Mouse (Mus musculus) heart, embryonic 10.5 days (tissue): ENCODE results near the gene S100a5. TPM values are rescaled to one million over a fixed set of nuclear protein-coding genes. Genes with fewer than 3 reads are reported as not detected.

ENCODE experiments used
- DNase-seq: peaks from one replicate; pipeline ENCODE4 v3.0.0-alpha.2; 2017; ENCODE audit warnings: low spot score
- H3K27ac ChIP-seq: fragments of 300-500 bp; sonication (generic); 2 replicates; pipeline ENCODE4 v1.5.1; 2016; ENCODE audit warnings: mild to moderate bottlenecking
- H3K27me3 ChIP-seq: fragments of 300-500 bp; sonication (generic); 2 replicates; pipeline ENCODE4 v1.6.1; 2016; ENCODE audit warnings: mild to moderate bottlenecking; ENCODE audit not compliant: poor library complexity, insufficient read depth, severe bottlenecking
- H3K36me3 ChIP-seq: fragments of 300-500 bp; sonication (generic); 2 replicates; pipeline ENCODE4 v1.6.1; 2016; ENCODE audit warnings: mild to moderate bottlenecking, moderate library complexity
- H3K4me1 ChIP-seq: fragments of 300-500 bp; sonication (generic); 2 replicates; pipeline ENCODE4 v1.6.1; 2016; ENCODE audit warnings: mild to moderate bottlenecking
- H3K4me3 ChIP-seq: fragments of 300-500 bp; sonication (generic); 2 replicates; pipeline ENCODE4 v1.5.1; 2016; ENCODE audit warnings: mild to moderate bottlenecking, moderate library complexity
- H3K9me3 ChIP-seq: fragments of 300-500 bp; sonication (generic); 2 replicates; pipeline ENCODE4 v1.6.1; 2016; ENCODE audit warnings: mild to moderate bottlenecking, moderate library complexity
- WGBS: fragments of 180-500 bp; shearing (Covaris S2); methylation state at CpG from one replicate; pipeline ENCODE4 v1.1.7; 2016; 5-methylcytosine and 5-hydroxymethylcytosine counted together
- polyA plus RNA-seq: library from polyadenylated mRNA; unstranded; fragments of >200 nt; fragmentation: Nextera tagmentation; extraction: Ambion mirVana; gene quantifications from 2 replicates; pipeline ENCODE4 v1.2.1, GENCODE M21; 2016

The S100a5 gene
- polyA plus RNA-seq, 1 experiment from 2014 or later, result not detected

GRCm38 (mm10) chr3:90639511-90640154, 31.3 kb downstream of the S100a5 start:
- H3K9me3 ChIP-seq, result no peaks in the 10 kb centered on the region
- DNase-seq, result peak; percentile 74
- no peaks in the 10 kb centered on the region for H3K27me3 ChIP-seq
- H3K4me1 ChIP-seq, result no peaks in the 10 kb centered on the region
- WGBS, result 45% methylated on average over 7 of the region's 7 CpGs
- no peak overlapping the region for H3K27ac ChIP-seq
- no peaks in the 10 kb centered on the region for H3K36me3 ChIP-seq
- H3K4me3 ChIP-seq, result no peak overlapping the region

GRCm38 (mm10) chr3:90640981-90641380, 32.7 kb downstream of the S100a5 start:
- DNase-seq, result no peak
- Histone ChIP-seq H3K27me3 (no peaks in the 10 kb centered on the region), H3K27ac (no peak overlapping the region), H3K4me1 (no peaks in the 10 kb centered on the region), H3K36me3 (no peaks in the 10 kb centered on the region), H3K9me3 (no peaks in the 10 kb centered on the region), H3K4me3 (no peak overlapping the region)
- 76% methylated on average over 7 of the region's 7 CpGs for WGBS

GRCm38 (mm10) chr3:90644220-90644619, 35.9 kb downstream of the S100a5 start:
- 41% methylated on average over 3 of the region's 3 CpGs for WGBS
- Histone ChIP-seq H3K4me3 (no peak overlapping the region), H3K27ac (no peak overlapping the region), H3K9me3 (no peaks in the 10 kb centered on the region), H3K4me1 (no peaks in the 10 kb centered on the region), H3K27me3 (no peaks in the 10 kb centered on the region), H3K36me3 (no peaks in the 10 kb centered on the region)
- peak; percentile 54 for DNase-seq

- Histone ChIP-seq H3K4me3 (no peak overlapping the region), H3K27ac (no peak overlapping the region), H3K4me1 (no peaks in the 10 kb centered on the region), H3K27me3 (no peaks in the 10 kb centered on the region), H3K36me3 (no peaks in the 10 kb centered on the region), H3K9me3 (no peaks in the 10 kb centered on the region)
- 51% methylated on average over 1 of the region's 1 CpGs for WGBS
- no peak for DNase-seq
Measured at GRCm38 (mm10) chr3:90647291-90647690, 39.0 kb downstream of the S100a5 start.

GRCm38 (mm10) chr3:90648981-90649380, 40.7 kb downstream of the S100a5 start:
- Histone ChIP-seq H3K36me3 (no peaks in the 10 kb centered on the region), H3K4me3 (no peak overlapping the region), H3K27me3 (peaks cover 6% of the 10 kb centered on the region; the same call in 1 of the 2 replicates), H3K4me1 (no peaks in the 10 kb centered on the region), H3K27ac (no peak overlapping the region), H3K9me3 (no peaks in the 10 kb centered on the region)
- no peak for DNase-seq

GRCm38 (mm10) chr3:90649832-90650231, 41.5 kb downstream of the S100a5 start:
- H3K36me3 ChIP-seq, result no peaks in the 10 kb centered on the region
- DNase-seq, result no peak
- H3K9me3 ChIP-seq, result no peaks in the 10 kb centered on the region
- H3K27me3 ChIP-seq, result peaks cover 14% of the 10 kb centered on the region; the same call in 1 of the 2 replicates
- no peaks in the 10 kb centered on the region for H3K4me1 ChIP-seq
- H3K4me3 ChIP-seq, result no peak overlapping the region
- no peak overlapping the region for H3K27ac ChIP-seq
- WGBS, result 80% methylated on average over 2 of the region's 2 CpGs

- Histone ChIP-seq H3K27ac (no peak overlapping the region), H3K4me1 (no peaks in the 10 kb centered on the region), H3K36me3 (no peaks in the 10 kb centered on the region), H3K27me3 (peaks cover 19% of the 10 kb centered on the region; the same call in 1 of the 2 replicates), H3K9me3 (no peaks in the 10 kb centered on the region), H3K4me3 (no peak overlapping the region)
- no peak for DNase-seq
- 35% methylated on average over 5 of the region's 5 CpGs for WGBS
Measured at GRCm38 (mm10) chr3:90652878-90653508, 44.7 kb downstream of the S100a5 start.

GRCm38 (mm10) chr3:90653717-90654116, 45.4 kb downstream of the S100a5 start, which contains the start of gene S100a7a:
TSS of gene S100a7a (plus strand) at chr3:90654017.
- H3K4me3 ChIP-seq, result no peak within 1 kb of the TSS
- no peaks in the 10 kb centered on the region for H3K36me3 ChIP-seq
- H3K27ac ChIP-seq, result no peak within 1 kb of the TSS
- DNase-seq, result no peak
- no peaks in the 10 kb centered on the region for H3K9me3 ChIP-seq
- no peaks in the 10 kb centered on the region for H3K4me1 ChIP-seq
- H3K27me3 ChIP-seq, result peaks cover 19% of the 10 kb centered on the region; the same call in 1 of the 2 replicates

GRCm38 (mm10) chr3:90657405-90657804, 49.1 kb downstream of the S100a5 start:
- Histone ChIP-seq H3K4me3 (no peak overlapping the region), H3K4me1 (no peaks in the 10 kb centered on the region), H3K36me3 (no peaks in the 10 kb centered on the region), H3K27ac (no peak overlapping the region), H3K9me3 (no peaks in the 10 kb centered on the region), H3K27me3 (peaks cover 19% of the 10 kb centered on the region; the same call in 1 of the 2 replicates)
- DNase-seq, result no peak
- 77% methylated on average over 4 of the region's 4 CpGs for WGBS

GRCm38 (mm10) chr3:90659364-90660044, 51.2 kb downstream of the S100a5 start:
- H3K4me3 ChIP-seq, result no peak overlapping the region
- no peak overlapping the region for H3K27ac ChIP-seq
- H3K4me1 ChIP-seq, result no peaks in the 10 kb centered on the region
- peaks cover 8% of the 10 kb centered on the region; the same call in 1 of the 2 replicates for H3K27me3 ChIP-seq
- H3K9me3 ChIP-seq, result no peaks in the 10 kb centered on the region
- DNase-seq, result no peak
- H3K36me3 ChIP-seq, result no peaks in the 10 kb centered on the region

Other genes with a start within 250 kb of the S100a5 start
- 12.6 and 19.9 TPM in 2 replicates for gene Slc27a3, start 218.6 kb upstream of the S100a5 start, polyA plus RNA-seq
- 31.0 and 36.7 TPM in 2 replicates for gene Ints3, start 174.9 kb upstream of the S100a5 start, polyA plus RNA-seq
- 7.1 and 8.7 TPM in 2 replicates for gene Npr1, start 142.7 kb upstream of the S100a5 start, polyA plus RNA-seq
- gene Ilf2, start 132.4 kb upstream of the S100a5 start, polyA plus RNA-seq, result 149 and 215 TPM in 2 replicates
- 71.7 and 74.4 TPM in 2 replicates for gene Snapin, start 117.5 kb upstream of the S100a5 start, polyA plus RNA-seq
- 120 and 136 TPM in 2 replicates for gene Chtop, start 99.0 kb upstream of the S100a5 start, polyA plus RNA-seq
- 64.6 and 111 TPM in 2 replicates for gene S100a1, start 94.1 kb upstream of the S100a5 start, polyA plus RNA-seq
- 32.3 and 52.5 TPM in 2 replicates for gene S100a13, start 94.1 kb upstream of the S100a5 start, polyA plus RNA-seq
- gene S100a14, start 81.7 kb upstream of the S100a5 start, polyA plus RNA-seq, result 0.28 TPM in 1 of 2 replicates, not detected in the other
- gene S100a16, start 71.3 kb upstream of the S100a5 start, polyA plus RNA-seq, result 18.1 and 36.6 TPM in 2 replicates
- gene S100a3, start 47.9 kb upstream of the S100a5 start, polyA plus RNA-seq, result 0.31 and 0.44 TPM in 2 replicates
- not detected in 2 replicates for gene S100a2, start 18.3 kb upstream of the S100a5 start, polyA plus RNA-seq
- not detected in 2 replicates for gene Gm42674, start 6.6 kb upstream of the S100a5 start, polyA plus RNA-seq
- 0.30 and 0.43 TPM in 2 replicates for gene S100a4, start 4.8 kb upstream of the S100a5 start, polyA plus RNA-seq
- 27.3 and 28.9 TPM in 2 replicates for gene S100a6, start 4.4 kb downstream of the S100a5 start, polyA plus RNA-seq
- gene S100a7a, start 45.5 kb downstream of the S100a5 start, polyA plus RNA-seq, result not detected in 2 replicates
- not detected in 2 replicates for gene S100a8, start 60.5 kb downstream of the S100a5 start, polyA plus RNA-seq
- gene S100a9, start 87.2 kb downstream of the S100a5 start, polyA plus RNA-seq, result not detected in 2 replicates
- not detected in 2 replicates for gene Pglyrp4, start 118.4 kb downstream of the S100a5 start, polyA plus RNA-seq
- not detected in 2 replicates for gene Gm5849, start 169.4 kb downstream of the S100a5 start, polyA plus RNA-seq